Mouse (Mus musculus): ENCODE results near the gene Gtdc1.

DNA sequence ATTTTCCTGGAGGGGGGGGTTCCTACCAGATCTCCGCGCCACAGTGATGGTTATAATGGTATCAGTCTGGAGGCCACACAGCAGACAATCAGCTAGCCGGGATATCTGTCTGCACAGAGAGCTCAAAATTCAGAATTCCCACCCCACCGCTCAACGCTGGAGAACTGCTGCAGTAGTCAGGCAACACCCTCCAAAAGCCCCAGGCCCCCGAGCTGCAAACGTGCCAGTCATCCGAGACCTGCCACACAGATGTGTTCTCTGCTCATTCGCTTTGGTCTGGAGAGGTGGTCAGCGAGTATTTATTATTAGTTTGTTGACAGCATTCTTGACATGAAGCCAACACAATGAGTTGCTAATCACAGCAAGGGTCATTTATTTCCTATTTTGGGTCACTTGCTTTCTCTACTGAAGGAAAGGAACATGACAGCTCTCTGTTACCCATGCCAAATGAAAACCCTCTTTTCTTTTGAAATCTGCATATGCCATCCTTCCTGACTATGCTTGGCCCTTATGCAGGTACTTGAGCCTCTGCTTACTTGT, 392.3 kb downstream of the Gtdc1 start:
- no peak for TF ChIP-seq CTCF (IDR thresholded peaks at IDR 0.05; ENCODE audit: low read depth)
- TF ChIP-seq EP300 (IDR thresholded peaks at IDR 0.05; ENCODE audit: low read depth): no peak
